ENCODE assay signal across 12 mouse cellular contexts in the genomic region with DNA sequence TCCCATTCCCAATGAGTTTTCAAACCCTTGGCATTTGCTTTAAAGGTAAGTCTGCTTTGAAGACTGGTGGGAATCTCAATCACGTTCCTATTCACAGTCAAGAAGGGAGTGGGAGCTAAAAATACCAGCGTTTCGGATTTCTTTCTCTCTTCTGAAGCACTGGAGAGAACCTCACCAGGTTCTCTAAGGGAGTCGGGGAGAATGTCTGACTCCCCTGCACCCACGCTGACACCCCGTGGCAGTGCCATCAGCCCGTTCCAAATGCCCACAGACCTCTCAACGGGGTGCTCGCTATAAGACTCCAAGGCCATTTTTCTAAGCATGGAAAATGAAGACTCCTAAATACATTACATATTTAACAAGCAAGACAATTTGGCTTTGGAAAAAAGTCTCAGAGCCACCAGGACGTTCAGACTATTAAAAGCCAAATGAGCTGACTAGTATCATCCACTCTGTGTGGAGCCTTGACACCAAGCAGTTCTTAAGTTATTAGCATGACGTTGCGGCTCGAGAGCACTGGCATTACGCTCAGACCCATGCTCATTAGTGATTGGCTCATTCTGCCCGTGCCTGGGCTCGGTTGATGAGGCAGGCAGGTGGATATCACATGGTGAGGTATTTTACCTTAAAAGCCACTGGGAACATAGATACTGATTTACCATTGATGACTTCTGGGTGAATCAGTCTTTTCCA.
DNase-seq lines count a peak whose midpoint lies in the region; ATAC-seq and TF ChIP-seq lines count a peak whose summit lies in the region.
"Had no signal": no experiment of that assay in that cellular context is flagged by ENCODE, and none has a peak within 500 bp of the region (broad histone marks: within the 10 kb centered on the region; RNA-seq: fewer than 3 reads in every experiment).

No protein-coding gene starts in this region.

- no peaks in the 10 kb centered on the region for H3K27me3 ChIP-seq in heart, embryonic 10.5 days (ENCODE audit: insufficient read depth, poor library complexity, severe bottlenecking)
- H3K27me3 ChIP-seq in neural tube, embryonic 15.5 days (replicated peaks) = no peaks in the 10 kb centered on the region
- no peaks in the 10 kb centered on the region for H3K27me3 ChIP-seq in hindbrain, embryonic 13.5 days
- H3K27me3 ChIP-seq: forebrain, embryonic 12.5 days; midbrain, embryonic 12.5 days had no signal

- peak overlapping the region; percentile 3; the same call in 1 of the 2 replicates for H3K4me3 ChIP-seq in heart, embryonic 10.5 days
- no peak overlapping the region for H3K4me3 ChIP-seq in olfactory bulb, adult 2 months (ENCODE audit: insufficient read depth, low read depth, low read length)
- no peak overlapping the region for H3K4me3 ChIP-seq in neural tube, embryonic 15.5 days (replicated peaks)
- no peak overlapping the region for H3K4me3 ChIP-seq in hindbrain, embryonic 13.5 days
- H3K4me3 ChIP-seq: forebrain, embryonic 12.5 days; midbrain, embryonic 12.5 days had no signal

- no peak overlapping the region for H3K4me2 ChIP-seq in neural tube, embryonic 15.5 days
- H3K4me2 ChIP-seq in hindbrain, embryonic 13.5 days = no peak overlapping the region
- H3K4me2 ChIP-seq: forebrain, embryonic 12.5 days; lung, embryonic 14.5 days; midbrain, embryonic 12.5 days had no signal

- no peak for TF ChIP-seq POLR2A in olfactory bulb, adult 2 months (IDR thresholded peaks at IDR 0.05; ENCODE audit: insufficient read depth, low read depth, low read length)

- intact Hi-C loops in heart, postnatal 14 days (cut with DNase I) = loop anchor here (5.0 to 10.0 kb wide), 3 partner anchors 133 to 454 kb away; no protein-coding TSS in a partner anchor
- intact Hi-C loops in left cerebral cortex, postnatal 36 days (cut with DNase I) = loop anchor here (5.0 to 10.0 kb wide), 5 partner anchors 88 to 424 kb away; partner anchors contain the start of gene Gatb

- H3K27ac ChIP-seq in heart, embryonic 10.5 days = peak overlapping the region; percentile 37; the same call in 1 of the 2 replicates
- peak overlapping the region; percentile 42; the same call in 1 of the 2 replicates for H3K27ac ChIP-seq in olfactory bulb, adult 2 months (ENCODE audit: insufficient read depth, low read depth, low read length)
- H3K27ac ChIP-seq in neural tube, embryonic 15.5 days (replicated peaks) = no peak overlapping the region
- no peak overlapping the region for H3K27ac ChIP-seq in hindbrain, embryonic 13.5 days
- H3K27ac ChIP-seq: forebrain, embryonic 12.5 days; midbrain, embryonic 12.5 days had no signal

- H3K9me3 ChIP-seq in heart, embryonic 10.5 days = no peaks in the 10 kb centered on the region
- no peaks in the 10 kb centered on the region for H3K9me3 ChIP-seq in neural tube, embryonic 15.5 days (replicated peaks)
- 0 out of 2 replicates have a peak, but pooled peaks cover 3% of the 10 kb centered on the region for H3K9me3 ChIP-seq in hindbrain, embryonic 13.5 days
- H3K9me3 ChIP-seq: forebrain, embryonic 12.5 days; midbrain, embryonic 12.5 days had no signal

- no peak for ATAC-seq in neural tube, embryonic 15.5 days (ENCODE audit: low FRiP score)
- ATAC-seq in hindbrain, embryonic 13.5 days (ENCODE audit: low FRiP score) = no peak

- no peak overlapping the region for H3K9ac ChIP-seq in neural tube, embryonic 15.5 days (replicated peaks)
- no peak overlapping the region for H3K9ac ChIP-seq in hindbrain, embryonic 13.5 days
- H3K9ac ChIP-seq: forebrain, embryonic 12.5 days; lung, embryonic 14.5 days; midbrain, embryonic 12.5 days had no signal

- no peaks in the 10 kb centered on the region for H3K36me3 ChIP-seq in heart, embryonic 10.5 days
- H3K36me3 ChIP-seq in neural tube, embryonic 15.5 days = no peaks in the 10 kb centered on the region
- H3K36me3 ChIP-seq in hindbrain, embryonic 13.5 days = no peaks in the 10 kb centered on the region
- H3K36me3 ChIP-seq: forebrain, embryonic 12.5 days; midbrain, embryonic 12.5 days had no signal

- TF ChIP-seq CTCF in olfactory bulb, adult 2 months (IDR thresholded peaks at IDR 0.05; ENCODE audit: insufficient read depth, low read depth, low read length) = no peak

- no peak for DNase-seq in heart, embryonic 10.5 days (ENCODE audit: low spot score)
- no peak for DNase-seq in heart, postnatal 14 days
- DNase-seq in left cerebral cortex, adult 9 months (ENCODE audit: low spot score in 2 of 2) = peak; percentile 56 to 59
- no peak for DNase-seq in left cerebral cortex, postnatal 36 days (ENCODE audit: low spot score in 2 of 2)
- peak; percentile 68 to 70 for DNase-seq in cerebellum, postnatal 25 days
- DNase-seq: B cell, adult 2 months had no signal

- WGBS in heart, embryonic 10.5 days = 49% methylated on average over 16 of the region's 16 CpGs
- 35% methylated on average over 16 of the region's 16 CpGs for WGBS in olfactory bulb, adult 2 months
- 66% methylated on average over 16 of the region's 16 CpGs for WGBS in neural tube, embryonic 15.5 days
- 69% methylated on average over 16 of the region's 16 CpGs for WGBS in hindbrain, embryonic 13.5 days

- peaks cover 18% of the 10 kb centered on the region for H3K4me1 ChIP-seq in heart, embryonic 10.5 days
- peaks cover 15% of the 10 kb centered on the region for H3K4me1 ChIP-seq in olfactory bulb, adult 2 months (ENCODE audit: control insufficient read depth, insufficient read depth, low read length)
- H3K4me1 ChIP-seq in neural tube, embryonic 15.5 days = peaks cover 6% of the 10 kb centered on the region; the same call in 1 of the 2 replicates
- H3K4me1 ChIP-seq in hindbrain, embryonic 13.5 days (replicated peaks) = peaks cover 6% of the 10 kb centered on the region; the same call in 1 of the 2 replicates
- H3K4me1 ChIP-seq: midbrain, embryonic 12.5 days had no signal

Comparison
In these comparisons a context has a peak if more than half of its experiments do, and no peak if none do; other contexts are left out.
1. DNase-seq: peak in left cerebral cortex, adult 9 months (2 of 2) and cerebellum, postnatal 25 days (2 of 2); none in heart, embryonic 10.5 days (single experiment), heart, postnatal 14 days (0 of 2) and left cerebral cortex, postnatal 36 days (0 of 2).
2. H3K27ac ChIP-seq: peak in heart, embryonic 10.5 days (single experiment) and olfactory bulb, adult 2 months (single experiment); none in neural tube, embryonic 15.5 days (single experiment) and hindbrain, embryonic 13.5 days (single experiment).